Mouse (Mus musculus) cortical plate, adult 2 months (tissue): Measurements from ENCODE around the gene Mapk8ip3. TPM values are rescaled to one million over a fixed set of nuclear protein-coding genes. Genes with fewer than 3 reads are reported as not detected.
A peak's percentile ranks its signal among the peaks of the same experiment; 100 is the strongest.
"Not testable (repeated sequence)": the region's sequence is repeated elsewhere in the genome, so short reads cannot be mapped to it uniquely, and the experiment has no call there.

Source experiments
- H3K27ac ChIP-seq: fragments of 200-500 bp; 2 replicates; pipeline ENCODE4 v1.5.1; 2012; ENCODE audit warnings: low read length, control low read depth, inconsistent platforms; ENCODE audit not compliant: insufficient read depth
- H3K4me1 ChIP-seq: fragments of 200-500 bp; 2 replicates; pipeline ENCODE4 v1.6.1; 2011; ENCODE audit warnings: low read length; ENCODE audit not compliant: control insufficient read depth, insufficient read depth
- H3K4me3 ChIP-seq: fragments of 200-500 bp; 2 replicates; pipeline ENCODE4 v1.5.1; 2011; ENCODE audit warnings: mild to moderate bottlenecking, low read length, control low read depth; ENCODE audit not compliant: insufficient read depth
- CTCF ChIP-seq: fragments of 200-500 bp; IDR thresholded peaks from 2 replicates; pipeline ENCODE4 v1.5.1; 2011; ENCODE audit warnings: mild to moderate bottlenecking, control low read depth, low read length; ENCODE audit not compliant: insufficient read depth; ENCODE audit errors: extremely low read depth
- POLR2A ChIP-seq: fragments of 200-500 bp; IDR thresholded peaks from 2 replicates; pipeline ENCODE4 v1.6.1; 2011; ENCODE audit warnings: mild to moderate bottlenecking, low read length, control low read depth; ENCODE audit not compliant: insufficient read depth; ENCODE audit errors: extremely low read depth
- polyA plus RNA-seq: library from polyadenylated mRNA; depleted of rRNA; stranded (reverse); fragments of >200 nt; gene quantifications from 2 replicates; pipeline ENCODE4 v1.2.3, GENCODE M21; 2012

Mapk8ip3 gene
- polyA plus RNA-seq, 1 experiment = 328 TPM

DNA sequence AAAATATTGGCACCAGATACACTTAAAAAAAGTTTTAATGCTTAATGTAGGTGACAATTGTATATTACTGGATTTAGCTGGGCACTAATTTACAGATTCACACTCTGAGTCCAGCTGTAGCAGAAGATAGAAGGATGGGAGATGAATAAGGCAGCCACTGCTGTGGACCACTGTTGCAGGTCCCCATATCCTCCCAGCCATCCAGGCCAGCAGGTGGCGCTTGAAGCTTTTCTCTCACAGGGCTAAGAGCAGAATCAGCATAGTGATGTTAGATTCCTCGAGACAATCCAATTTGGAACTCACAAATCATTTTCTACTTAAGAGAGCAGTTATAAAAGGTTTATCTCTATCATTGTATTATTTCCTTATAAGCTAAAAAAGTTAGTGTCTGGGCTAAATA is 5.7 kb upstream of the Mapk8ip3 start:
- not testable (repeated sequence) for H3K4me3 ChIP-seq, H3K4me1 ChIP-seq, H3K27ac ChIP-seq
- TF ChIP-seq CTCF = peak; percentile 39; the same call in 1 of the 2 replicates

DNA sequence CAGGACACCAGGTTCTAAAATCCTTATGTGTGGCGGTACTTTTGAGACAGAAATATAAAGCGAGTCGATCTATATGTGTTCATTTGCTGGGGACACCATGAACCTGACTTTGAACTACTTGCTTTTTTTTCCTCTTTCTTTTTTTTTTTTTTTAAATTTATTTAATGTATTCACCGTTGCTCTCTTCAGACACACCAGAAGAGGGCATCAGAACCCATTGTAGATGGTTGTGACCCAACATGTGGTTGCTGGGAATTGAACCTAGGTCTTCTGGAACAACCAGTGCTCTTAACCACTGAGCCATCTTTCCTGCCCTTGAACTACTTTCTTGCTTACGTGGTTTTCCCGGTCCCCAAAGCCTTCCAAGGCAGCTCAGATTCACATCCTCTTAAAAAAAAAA is 489 bp upstream of the Mapk8ip3 start:
- TF ChIP-seq POLR2A (no peak), CTCF (no peak)
- Histone ChIP-seq H3K4me1 (peaks cover 11% of the 10 kb centered on the region), H3K4me3 (peak overlapping the region; percentile 96), H3K27ac (peak overlapping the region; percentile 67)

- H3K27ac ChIP-seq = no peak overlapping the region
- peak overlapping the region; percentile 96 for H3K4me3 ChIP-seq
- no peak for TF ChIP-seq POLR2A
- no peak for TF ChIP-seq CTCF
- H3K4me1 ChIP-seq = peaks cover 11% of the 10 kb centered on the region
Observed at GRCm38 (mm10) chr17:24935666-24936065, 1.1 kb downstream of the Mapk8ip3 start.

DNA sequence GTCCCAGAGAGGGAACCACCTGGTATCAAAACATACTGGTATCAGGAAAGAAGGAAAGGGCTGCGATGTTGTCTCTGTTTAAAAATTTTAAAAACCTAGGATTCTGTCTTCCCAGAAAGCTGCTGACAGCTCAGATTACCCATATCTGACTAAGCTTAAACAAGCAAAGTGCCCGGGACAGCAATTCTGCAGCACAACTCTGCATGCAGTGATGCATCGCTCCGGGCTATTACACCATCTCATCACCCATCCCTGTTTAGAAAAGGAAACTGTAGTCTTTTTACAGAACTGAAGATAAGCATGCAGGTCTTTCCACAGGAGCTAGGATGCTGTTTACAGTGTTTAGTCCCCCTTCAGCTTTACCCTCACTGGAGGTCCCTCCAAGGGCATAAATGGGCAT is 1.9 kb downstream of the Mapk8ip3 start:
- TF ChIP-seq CTCF (no peak), POLR2A (no peak)
- Histone ChIP-seq H3K27ac (no peak overlapping the region), H3K4me1 (peaks cover 11% of the 10 kb centered on the region), H3K4me3 (peak overlapping the region; percentile 96)

GRCm38 (mm10) chr17:24933163-24933562 is 3.6 kb downstream of the Mapk8ip3 start:
- Histone ChIP-seq H3K27ac (no peak overlapping the region), H3K4me1 (peaks cover 11% of the 10 kb centered on the region), H3K4me3 (no peak overlapping the region)
- TF ChIP-seq POLR2A = no peak
- no peak for TF ChIP-seq CTCF

GRCm38 (mm10) chr17:24932431-24932830 is 4.3 kb downstream of the Mapk8ip3 start:
- H3K27ac ChIP-seq = no peak overlapping the region
- H3K4me3 ChIP-seq = no peak overlapping the region
- TF ChIP-seq CTCF = no peak
- peaks cover 11% of the 10 kb centered on the region for H3K4me1 ChIP-seq

GRCm38 (mm10) chr17:24929506-24929905 is 7.3 kb downstream of the Mapk8ip3 start:
- TF ChIP-seq CTCF (no peak), POLR2A (no peak)
- H3K4me3 ChIP-seq = no peak overlapping the region
- H3K4me1 ChIP-seq = peaks cover 8% of the 10 kb centered on the region
- H3K27ac ChIP-seq = no peak overlapping the region

GRCm38 (mm10) chr17:24923246-24923645 is 13.5 kb downstream of the Mapk8ip3 start:
- Histone ChIP-seq H3K4me1 (peaks cover 2% of the 10 kb centered on the region), H3K4me3 (no peak overlapping the region), H3K27ac (no peak overlapping the region)
- TF ChIP-seq POLR2A (no peak), CTCF (no peak)

DNA sequence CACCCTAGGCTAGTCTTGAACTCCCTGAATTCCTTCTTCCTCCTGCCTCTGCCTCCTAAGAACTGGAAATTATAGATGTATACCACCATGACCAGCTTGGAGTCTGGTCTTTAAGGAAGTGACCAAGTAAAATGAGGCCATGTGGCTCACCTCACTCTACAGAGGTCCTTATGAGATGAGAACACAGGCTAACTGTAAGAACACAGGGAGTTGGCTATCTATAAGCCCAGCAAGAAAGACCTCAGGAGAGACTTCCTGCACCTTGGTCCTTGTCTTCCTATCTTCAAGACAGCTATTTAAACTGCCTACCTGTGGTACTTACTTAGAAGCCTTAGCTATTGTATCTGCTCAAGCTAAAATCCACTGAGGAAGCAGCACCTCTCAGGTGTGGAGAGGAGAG is 22.8 kb downstream of the Mapk8ip3 start:
- TF ChIP-seq POLR2A (no peak), CTCF (no peak)
- H3K4me1 ChIP-seq = no peaks in the 10 kb centered on the region
- H3K27ac ChIP-seq = no peak overlapping the region
- H3K4me3 ChIP-seq = no peak overlapping the region

- Histone ChIP-seq H3K4me3 (no peak overlapping the region), H3K27ac (no peak overlapping the region), H3K4me1 (no peaks in the 10 kb centered on the region)
- no peak for TF ChIP-seq POLR2A
Observed at GRCm38 (mm10) chr17:24907591-24907990, 29.2 kb downstream of the Mapk8ip3 start.

GRCm38 (mm10) chr17:24903767-24904166 is 33.0 kb downstream of the Mapk8ip3 start:
- Histone ChIP-seq H3K4me3 (no peak overlapping the region), H3K27ac (no peak overlapping the region), H3K4me1 (0 out of 2 replicates have a peak, but pooled peaks cover 2% of the 10 kb centered on the region)
- TF ChIP-seq CTCF = no peak
- no peak for TF ChIP-seq POLR2A
